ENCODE assay signal across 10 mouse cellular contexts in genomic region chr6:54631462-54631861, GRCm38 (mm10). TPM values are rescaled to one million over a fixed set of nuclear protein-coding genes. Genes with fewer than 3 reads are reported as not detected.
DNase-seq lines count a peak whose midpoint lies in the region; ATAC-seq lines count a peak whose summit lies in the region.
"Had no signal": no experiment of that assay in that cellular context is flagged by ENCODE, and none has a peak within 500 bp of the region (broad histone marks: within the 10 kb centered on the region; RNA-seq: fewer than 3 reads in every experiment).

No protein-coding gene starts in this region.

- H3K27me3 ChIP-seq in heart, embryonic 11.5 days (ENCODE audit: control insufficient read depth, insufficient read depth, low read length) = no peaks in the 10 kb centered on the region
- H3K27me3 ChIP-seq in midbrain, embryonic 14.5 days (ENCODE audit: control insufficient read depth, insufficient read depth, low read length) = no peaks in the 10 kb centered on the region
- no peaks in the 10 kb centered on the region for H3K27me3 ChIP-seq in midbrain, embryonic 15.5 days (replicated peaks)
- no peaks in the 10 kb centered on the region for H3K27me3 ChIP-seq in heart, embryonic 10.5 days (ENCODE audit: insufficient read depth, poor library complexity, severe bottlenecking)
- H3K27me3 ChIP-seq: limb, embryonic 12.5 days had no signal

- no peak overlapping the region for H3K4me3 ChIP-seq in heart, embryonic 11.5 days (ENCODE audit: low read depth, low read length)
- no peak overlapping the region for H3K4me3 ChIP-seq in midbrain, embryonic 14.5 days (replicated peaks; ENCODE audit: low read depth, low read length)
- no peak overlapping the region for H3K4me3 ChIP-seq in midbrain, embryonic 15.5 days
- no peak overlapping the region for H3K4me3 ChIP-seq in heart, embryonic 10.5 days
- H3K4me3 ChIP-seq: limb, embryonic 12.5 days had no signal

- no peak overlapping the region for H3K4me2 ChIP-seq in heart, embryonic 11.5 days
- no peak overlapping the region for H3K4me2 ChIP-seq in midbrain, embryonic 14.5 days (ENCODE audit: low read length)
- H3K4me2 ChIP-seq in midbrain, embryonic 15.5 days = no peak overlapping the region
- H3K4me2 ChIP-seq: limb, embryonic 12.5 days had no signal

- no peaks in the 10 kb centered on the region for H3K9me3 ChIP-seq in heart, embryonic 11.5 days (replicated peaks; ENCODE audit: control insufficient read depth, low read length)
- H3K9me3 ChIP-seq in midbrain, embryonic 14.5 days (ENCODE audit: control insufficient read depth, low read length) = no peaks in the 10 kb centered on the region
- no peaks in the 10 kb centered on the region for H3K9me3 ChIP-seq in midbrain, embryonic 15.5 days
- H3K9me3 ChIP-seq in heart, embryonic 10.5 days = no peaks in the 10 kb centered on the region
- H3K9me3 ChIP-seq: limb, embryonic 12.5 days had no signal

- no peak overlapping the region for H3K9ac ChIP-seq in heart, embryonic 11.5 days (ENCODE audit: low read depth, low read length)
- H3K9ac ChIP-seq in midbrain, embryonic 14.5 days (replicated peaks; ENCODE audit: low read length) = no peak overlapping the region
- no peak overlapping the region for H3K9ac ChIP-seq in midbrain, embryonic 15.5 days
- H3K9ac ChIP-seq: limb, embryonic 12.5 days had no signal

- H3K4me1 ChIP-seq in heart, embryonic 11.5 days (ENCODE audit: control insufficient read depth, insufficient read depth, low read length) = no peaks in the 10 kb centered on the region
- H3K4me1 ChIP-seq in midbrain, embryonic 14.5 days (ENCODE audit: control insufficient read depth, insufficient read depth, low read length) = no peaks in the 10 kb centered on the region
- no peaks in the 10 kb centered on the region for H3K4me1 ChIP-seq in midbrain, embryonic 15.5 days
- H3K4me1 ChIP-seq in heart, embryonic 10.5 days = no peaks in the 10 kb centered on the region
- H3K4me1 ChIP-seq: limb, embryonic 12.5 days had no signal

- WGBS in heart, embryonic 11.5 days (ENCODE audit: insufficient replicate concordance) = 35% methylated on average over 3 of the region's 3 CpGs
- WGBS in midbrain, embryonic 14.5 days = 51% methylated on average over 3 of the region's 3 CpGs
- 46% methylated on average over 3 of the region's 3 CpGs for WGBS in midbrain, embryonic 15.5 days
- 53% methylated on average over 3 of the region's 3 CpGs for WGBS in heart, embryonic 10.5 days

- no peak for ATAC-seq in heart, embryonic 11.5 days (replicated peaks; ENCODE audit: insufficient number of reproducible peaks, low FRiP score, low TSS enrichment)
- ATAC-seq in midbrain, embryonic 14.5 days (ENCODE audit: low FRiP score, low TSS enrichment) = no peak
- no peak for ATAC-seq in midbrain, embryonic 15.5 days (replicated peaks)

- H3K27ac ChIP-seq in heart, embryonic 11.5 days (ENCODE audit: low read depth, low read length) = no peak overlapping the region
- no peak overlapping the region for H3K27ac ChIP-seq in midbrain, embryonic 14.5 days (replicated peaks; ENCODE audit: low read depth, low read length)
- H3K27ac ChIP-seq in midbrain, embryonic 15.5 days = no peak overlapping the region
- H3K27ac ChIP-seq in heart, embryonic 10.5 days = no peak overlapping the region
- H3K27ac ChIP-seq: limb, embryonic 12.5 days had no signal

- DNase-seq in heart, postnatal 10 days = peak; percentile 21 to 26
- DNase-seq in midbrain, embryonic 14.5 days = peak; percentile 65
- peak; percentile 33 for DNase-seq in induced T-regulatory cell, adult 2 months (ENCODE audit: low read depth)
- peak; percentile 8 to 25 for DNase-seq in thymus, postnatal 36 days
- no peak for DNase-seq in adrenal gland, postnatal 25 days
- no peak for DNase-seq in heart, embryonic 10.5 days (ENCODE audit: low spot score)

- intact Hi-C loops in heart, postnatal 10 days (cut with DNase I) = loop anchor here (2.0 kb wide), 1 partner anchor 45 kb away; no protein-coding TSS in a partner anchor

- no peaks in the 10 kb centered on the region for H3K36me3 ChIP-seq in heart, embryonic 11.5 days (ENCODE audit: control insufficient read depth, insufficient read depth, low read length)
- H3K36me3 ChIP-seq in midbrain, embryonic 14.5 days (ENCODE audit: control insufficient read depth, insufficient read depth, low read length) = peaks cover 41% of the 10 kb centered on the region
- peaks cover 5% of the 10 kb centered on the region for H3K36me3 ChIP-seq in midbrain, embryonic 15.5 days (replicated peaks)
- peaks cover 15% of the 10 kb centered on the region; the same call in 1 of the 2 replicates for H3K36me3 ChIP-seq in heart, embryonic 10.5 days

RNA-seq across cellular contexts. Expression of gene Fkbp14, which starts 34.4 kb away (rescaled TPM):
- total RNA-seq in heart, postnatal 10 days (2021) = 10 to 100 TPM; 15.1 to 17.0 TPM
- polyA plus RNA-seq in heart, embryonic 11.5 days (2014; fragmentation: Nextera tagmentation; extraction: Ambion mirVana) = 23.5 and 34.3 TPM in 2 replicates
- 4.3 and 8.1 TPM in 2 replicates for polyA plus RNA-seq in midbrain, embryonic 14.5 days (2014; fragmentation: Nextera tagmentation; extraction: Ambion mirVana)
- polyA plus RNA-seq in midbrain, embryonic 15.5 days (2015; fragmentation: Nextera tagmentation; extraction: Ambion mirVana) = 7.0 and 7.8 TPM in 2 replicates
- 17.2 and 17.5 TPM in 2 replicates for total RNA-seq in adrenal gland, postnatal 25 days (2021)
- 19.8 and 24.6 TPM in 2 replicates for polyA plus RNA-seq in heart, embryonic 10.5 days (2016; fragmentation: Nextera tagmentation; extraction: Ambion mirVana)
- total RNA-seq: neutrophil, adult 5-6 weeks had no signal

RNA-seq across cellular contexts. Expression of gene Plekha8, which starts 36.6 kb away (rescaled TPM):
- 10 to 100 TPM; 12.4 to 12.9 TPM for total RNA-seq in heart, postnatal 10 days (2021)
- 13.0 and 13.6 TPM in 2 replicates for polyA plus RNA-seq in heart, embryonic 11.5 days (2014; fragmentation: Nextera tagmentation; extraction: Ambion mirVana)
- polyA plus RNA-seq in midbrain, embryonic 14.5 days (2014; fragmentation: Nextera tagmentation; extraction: Ambion mirVana) = 11.1 and 15.8 TPM in 2 replicates
- polyA plus RNA-seq in midbrain, embryonic 15.5 days (2015; fragmentation: Nextera tagmentation; extraction: Ambion mirVana) = 9.5 and 10.5 TPM in 2 replicates
- total RNA-seq in adrenal gland, postnatal 25 days (2021) = 19.4 and 20.1 TPM in 2 replicates
- 10.3 and 11.9 TPM in 2 replicates for polyA plus RNA-seq in heart, embryonic 10.5 days (2016; fragmentation: Nextera tagmentation; extraction: Ambion mirVana)

RNA-seq across cellular contexts. Expression of gene Mturn, which starts 50.0 kb away (rescaled TPM):
- 10 to 100 TPM; 12.1 to 12.7 TPM for total RNA-seq in heart, postnatal 10 days (2021)
- polyA plus RNA-seq in heart, embryonic 11.5 days (2014; fragmentation: Nextera tagmentation; extraction: Ambion mirVana) = 3.7 and 4.4 TPM in 2 replicates
- 82.8 and 114 TPM in 2 replicates for polyA plus RNA-seq in midbrain, embryonic 14.5 days (2014; fragmentation: Nextera tagmentation; extraction: Ambion mirVana)
- 103 TPM in 2 replicates for polyA plus RNA-seq in midbrain, embryonic 15.5 days (2015; fragmentation: Nextera tagmentation; extraction: Ambion mirVana)
- total RNA-seq in adrenal gland, postnatal 25 days (2021) = 13.2 and 20.6 TPM in 2 replicates
- 3.4 and 3.9 TPM in 2 replicates for polyA plus RNA-seq in heart, embryonic 10.5 days (2016; fragmentation: Nextera tagmentation; extraction: Ambion mirVana)

Comparison
In these comparisons a context has a peak if more than half of its experiments do, and no peak if none do; other contexts are left out.
1. DNase-seq: peak in heart, postnatal 10 days (2 of 2), midbrain, embryonic 14.5 days (single experiment), induced T-regulatory cell, adult 2 months (single experiment) and thymus, postnatal 36 days (2 of 2); none in adrenal gland, postnatal 25 days (single experiment) and heart, embryonic 10.5 days (single experiment).
2. RNA of gene Mturn, which starts 50.0 kb away (polyA plus RNA-seq): 82.8 to 114 TPM in midbrain, embryonic 14.5 days and 103 TPM in midbrain, embryonic 15.5 days; 3.7 to 4.4 TPM in heart, embryonic 11.5 days and 3.4 to 3.9 TPM in heart, embryonic 10.5 days; every median in the first group is over 10 times any median in the second.